Mouse (Mus musculus) midbrain, postnatal 0 days (tissue): ENCODE results near the gene Rgp1. TPM values are rescaled to one million over a fixed set of nuclear protein-coding genes. Genes with fewer than 3 reads are reported as not detected.

Experiments
- ATAC-seq: fragments of 200-750 bp; cut with Nextera tagmentation; 2 replicates; pipeline ENCODE4 v1.8.0; 2017; ENCODE audit warnings: moderate number of reproducible peaks, mild to moderate bottlenecking, moderate TSS enrichment, moderate library complexity; ENCODE audit not compliant: low FRiP score
- DNase-seq: peaks from one replicate; pipeline ENCODE4 v3.0.0-alpha.2; 2015; ENCODE audit warnings: low spot score
- H3K27ac ChIP-seq: fragments of 300-500 bp; sonication (generic); 2 replicates; pipeline ENCODE4 v1.5.1; 2014; ENCODE audit warnings: low read depth, mild to moderate bottlenecking, low read length, mixed read lengths
- H3K27me3 ChIP-seq: fragments of 300-500 bp; sonication (generic); 2 replicates; pipeline ENCODE4 v1.6.1; 2014; ENCODE audit warnings: low read length, control low read depth, mixed read lengths; ENCODE audit not compliant: insufficient read depth
- H3K36me3 ChIP-seq: fragments of 300-500 bp; sonication (generic); 2 replicates; pipeline ENCODE4 v1.6.1; 2014; ENCODE audit warnings: low read length, control low read depth, mixed read lengths; ENCODE audit not compliant: insufficient read depth
- H3K4me1 ChIP-seq: fragments of 300-500 bp; sonication (generic); 2 replicates; pipeline ENCODE4 v1.6.1; 2014; ENCODE audit warnings: mild to moderate bottlenecking, control low read depth, antibody characterized with exemption, low read length, mixed read lengths; ENCODE audit not compliant: insufficient read depth
- H3K4me2 ChIP-seq: fragments of 300-500 bp; sonication (generic); 2 replicates; pipeline ENCODE4 v1.6.1; 2014; ENCODE audit warnings: low read depth, mild to moderate bottlenecking, low read length, mixed read lengths; ENCODE audit not compliant: poor library complexity, severe bottlenecking
- H3K4me3 ChIP-seq: fragments of 300-500 bp; sonication (generic); 2 replicates; pipeline ENCODE4 v1.5.1; 2014; ENCODE audit warnings: low read depth, mild to moderate bottlenecking, low read length, moderate library complexity
- H3K9ac ChIP-seq: fragments of 300-500 bp; sonication (generic); replicated peaks from 2 replicates; pipeline ENCODE4 v1.6.1; 2014; ENCODE audit warnings: mild to moderate bottlenecking, low read length, moderate library complexity, mixed read lengths; ENCODE audit not compliant: poor library complexity, severe bottlenecking
- H3K9me3 ChIP-seq: fragments of 300-500 bp; sonication (generic); 2 replicates; pipeline ENCODE4 v1.6.1; 2016; ENCODE audit warnings: low read length, control low read depth
- CTCF ChIP-seq: IDR thresholded peaks from 2 replicates; pipeline ENCODE4 v1.5.1; 2016; ENCODE audit warnings: antibody characterized with exemption, mild to moderate bottlenecking
- WGBS: fragments of 180-500 bp; shearing (Covaris S2); extraction: QIAGEN DNeasy Blood & Tissue Kit; methylation state at CpG from one replicate; pipeline ENCODE4 v1.1.7; 2014; 5-methylcytosine and 5-hydroxymethylcytosine counted together
- polyA plus RNA-seq: library from polyadenylated mRNA; unstranded; fragments of >200 nt; fragmentation: Nextera tagmentation; extraction: Ambion mirVana; gene quantifications from 2 replicates; pipeline ENCODE4 v1.2.1, GENCODE M21; 2015
- total RNA-seq: library from RNA; depleted of rRNA; stranded (reverse); fragments of >200 nt; gene quantifications from 2 replicates; pipeline ENCODE4 v1.2.3, GENCODE M21; 2014

Rgp1 gene
- total and polyA plus RNA-seq, 2 experiments from 2014 or later, result 12.4 to 22.6 TPM

GRCm38 (mm10) chr4:43564231-43564630, 14.3 kb upstream of the Rgp1 start:
- Histone ChIP-seq H3K36me3 (peaks cover 50% of the 10 kb centered on the region), H3K4me1 (peaks cover 17% of the 10 kb centered on the region), H3K4me2 (no peak overlapping the region), H3K9me3 (no peaks in the 10 kb centered on the region), H3K27me3 (no peaks in the 10 kb centered on the region), H3K27ac (no peak overlapping the region), H3K4me3 (no peak overlapping the region), H3K9ac (no peak overlapping the region)
- no peak for TF ChIP-seq CTCF
- peak; percentile 12 for DNase-seq
- 42% methylated on average over 2 of the region's 2 CpGs for WGBS
- no peak for ATAC-seq

GRCm38 (mm10) chr4:43567140-43567539, 11.4 kb upstream of the Rgp1 start:
- peaks cover 8% of the 10 kb centered on the region for H3K4me1 ChIP-seq
- DNase-seq (no peak), ATAC-seq (no peak)
- H3K9ac ChIP-seq, result no peak overlapping the region
- H3K27ac ChIP-seq, result no peak overlapping the region
- peaks cover 79% of the 10 kb centered on the region for H3K36me3 ChIP-seq
- H3K4me3 ChIP-seq, result no peak overlapping the region
- H3K9me3 ChIP-seq, result no peaks in the 10 kb centered on the region
- WGBS, result 93% methylated on average over 9 of the region's 9 CpGs
- no peak for TF ChIP-seq CTCF
- no peak overlapping the region for H3K4me2 ChIP-seq
- H3K27me3 ChIP-seq, result no peaks in the 10 kb centered on the region

DNA sequence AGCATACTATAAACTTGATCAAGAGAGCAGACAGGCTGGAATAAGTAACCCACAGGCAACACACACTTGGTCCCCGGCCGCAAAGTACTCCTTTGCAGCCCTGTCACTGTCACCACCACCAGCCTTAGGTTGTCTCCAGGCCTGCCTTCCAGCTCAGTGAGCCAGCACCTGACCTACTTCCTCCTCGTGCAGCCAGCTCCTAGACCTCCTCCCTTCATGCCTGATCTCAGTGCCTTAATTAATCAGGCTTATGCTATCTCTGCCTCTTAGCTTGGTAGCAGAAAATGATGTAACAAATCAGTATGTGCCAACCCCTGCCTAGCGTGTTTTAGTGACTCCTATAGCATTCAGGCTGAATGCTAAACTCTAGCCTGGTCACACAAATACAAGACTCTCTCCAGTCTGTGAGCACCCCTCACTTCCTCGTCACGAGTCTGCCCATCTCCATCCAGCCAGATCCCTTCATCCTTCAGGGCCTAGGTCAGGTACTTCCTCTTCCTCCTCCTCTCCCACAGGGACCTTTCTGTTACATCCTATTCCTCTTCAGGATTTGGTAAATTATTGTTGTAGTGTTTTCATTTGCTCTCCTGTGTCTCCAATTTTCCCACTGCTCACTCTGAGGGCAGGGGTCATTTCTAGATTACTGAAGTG, 7.0 kb upstream of the Rgp1 start:
- DNase-seq, result no peak
- TF ChIP-seq CTCF, result no peak
- Histone ChIP-seq H3K27ac (no peak overlapping the region), H3K9me3 (no peaks in the 10 kb centered on the region), H3K36me3 (peaks cover 68% of the 10 kb centered on the region), H3K27me3 (no peaks in the 10 kb centered on the region), H3K4me3 (no peak overlapping the region), H3K9ac (no peak overlapping the region), H3K4me1 (peaks cover 14% of the 10 kb centered on the region), H3K4me2 (no peak overlapping the region)
- no peak for ATAC-seq
- WGBS, result 78% methylated on average over 6 of the region's 6 CpGs

GRCm38 (mm10) chr4:43573561-43573960, 5.0 kb upstream of the Rgp1 start:
- Histone ChIP-seq H3K4me2 (no peak overlapping the region), H3K4me1 (peaks cover 27% of the 10 kb centered on the region), H3K9me3 (no peaks in the 10 kb centered on the region), H3K27me3 (no peaks in the 10 kb centered on the region), H3K9ac (no peak overlapping the region), H3K36me3 (peaks cover 48% of the 10 kb centered on the region), H3K27ac (no peak overlapping the region), H3K4me3 (no peak overlapping the region)
- ATAC-seq (no peak), DNase-seq (no peak)
- no peak for TF ChIP-seq CTCF
- WGBS, result 88% methylated on average over 4 of the region's 4 CpGs

- Histone ChIP-seq H3K9ac (0 out of 2 replicates have a peak overlapping the region, but pooled peaks have one; percentile 0), H3K4me1 (peaks cover 34% of the 10 kb centered on the region), H3K27me3 (no peaks in the 10 kb centered on the region), H3K36me3 (peaks cover 30% of the 10 kb centered on the region), H3K27ac (no peak overlapping the region), H3K4me2 (peak overlapping the region; percentile 32), H3K4me3 (peak overlapping the region; percentile 9; the same call in 1 of the 2 replicates), H3K9me3 (no peaks in the 10 kb centered on the region)
- no peak for ATAC-seq
- 43% methylated on average over 2 of the region's 2 CpGs for WGBS
- DNase-seq, result no peak
- TF ChIP-seq CTCF, result no peak
Measured at GRCm38 (mm10) chr4:43575356-43575755, 3.2 kb upstream of the Rgp1 start.

GRCm38 (mm10) chr4:43577237-43577881, 1.2 kb upstream of the Rgp1 start:
- ATAC-seq, result no peak
- DNase-seq, result no peak
- no peak for TF ChIP-seq CTCF
- H3K4me1 ChIP-seq, result peaks cover 34% of the 10 kb centered on the region
- peak overlapping the region; percentile 95 for H3K4me2 ChIP-seq
- peak overlapping the region; percentile 92 for H3K4me3 ChIP-seq
- H3K27ac ChIP-seq, result no peak overlapping the region
- no peaks in the 10 kb centered on the region for H3K9me3 ChIP-seq
- H3K9ac ChIP-seq, result peak overlapping the region; percentile 68
- 53% methylated on average over 8 of the region's 8 CpGs for WGBS
- no peaks in the 10 kb centered on the region for H3K27me3 ChIP-seq
- H3K36me3 ChIP-seq, result peaks cover 24% of the 10 kb centered on the region
